Mouse (Mus musculus): ENCODE results near the gene Qpctl.
A peak's percentile ranks its signal among the peaks of the same experiment; 100 is the strongest.
"Not testable (repeated sequence)": the region's sequence is repeated elsewhere in the genome, so short reads cannot be mapped to it uniquely, and the experiment has no call there.

Qpctl gene

GRCm38 (mm10) chr7:19162928-19163327 is 13.8 kb upstream of the Qpctl start:
- no peak for DNase-seq

- peak; percentile 29 for DNase-seq
Observed at GRCm38 (mm10) chr7:19160115-19160514, 11.0 kb upstream of the Qpctl start.

GRCm38 (mm10) chr7:19159411-19159810 is 10.3 kb upstream of the Qpctl start:
- no peak for DNase-seq

- no peak for DNase-seq
Observed at GRCm38 (mm10) chr7:19158601-19159000, 9.5 kb upstream of the Qpctl start.

- DNase-seq, result peak; percentile 95
Observed at GRCm38 (mm10) chr7:19157160-19157800, 8.2 kb upstream of the Qpctl start.

- no peak for DNase-seq
Observed at GRCm38 (mm10) chr7:19155825-19156475, 6.9 kb upstream of the Qpctl start.

GRCm38 (mm10) chr7:19154796-19155195 is 5.7 kb upstream of the Qpctl start:
- DNase-seq, result no peak

GRCm38 (mm10) chr7:19151121-19151520 is 2.0 kb upstream of the Qpctl start:
- DNase-seq, result not testable (repeated sequence)

GRCm38 (mm10) chr7:19149626-19150025 is 535 bp upstream of the Qpctl start, which contains the start of gene Snrpd2:
Gene Snrpd2 (plus strand): TSS chr7:19149722.
- peak; percentile 99 for DNase-seq

GRCm38 (mm10) chr7:19148180-19148874 is 764 bp downstream of the Qpctl start:
- no peak for DNase-seq

- no peak for DNase-seq
Observed at GRCm38 (mm10) chr7:19147497-19148045, 1.5 kb downstream of the Qpctl start.

- DNase-seq, result no peak
Observed at GRCm38 (mm10) chr7:19146793-19147192, 2.3 kb downstream of the Qpctl start.

- peak; percentile 65 for DNase-seq
Observed at GRCm38 (mm10) chr7:19137380-19137779, 11.7 kb downstream of the Qpctl start.

GRCm38 (mm10) chr7:19136673-19137334 is 12.3 kb downstream of the Qpctl start:
- no peak for DNase-seq

- no peak for DNase-seq
Observed at GRCm38 (mm10) chr7:19136168-19136567, 12.9 kb downstream of the Qpctl start.

GRCm38 (mm10) chr7:19131324-19131848 is 17.7 kb downstream of the Qpctl start:
- peak; percentile 96 for DNase-seq

- DNase-seq, result no peak
Observed at GRCm38 (mm10) chr7:19130657-19131056, 18.4 kb downstream of the Qpctl start.

- no peak for DNase-seq
Observed at GRCm38 (mm10) chr7:19129396-19129795, 19.7 kb downstream of the Qpctl start.

GRCm38 (mm10) chr7:19127744-19128143 is 21.3 kb downstream of the Qpctl start:
- DNase-seq, result no peak

- DNase-seq, result no peak
Observed at GRCm38 (mm10) chr7:19124713-19125112, 24.4 kb downstream of the Qpctl start.

- no peak for DNase-seq
Observed at GRCm38 (mm10) chr7:19121686-19122085, 27.4 kb downstream of the Qpctl start.

- peak; percentile 91 for DNase-seq
Observed at GRCm38 (mm10) chr7:19119631-19120429, 29.3 kb downstream of the Qpctl start, which contains the start of gene Fbxo46. Gene Fbxo46 (plus strand): TSS chr7:19119859.

Data from lung, postnatal 14 days (tissue).